Mouse (Mus musculus): ENCODE results near the gene Nrm. TPM values are rescaled to one million over a fixed set of nuclear protein-coding genes. Genes with fewer than 3 reads are reported as not detected.

Gene Nrm
- total and polyA plus RNA-seq, 3 experiments: 11.1 to 49.9 TPM; not detected in 1

DNA sequence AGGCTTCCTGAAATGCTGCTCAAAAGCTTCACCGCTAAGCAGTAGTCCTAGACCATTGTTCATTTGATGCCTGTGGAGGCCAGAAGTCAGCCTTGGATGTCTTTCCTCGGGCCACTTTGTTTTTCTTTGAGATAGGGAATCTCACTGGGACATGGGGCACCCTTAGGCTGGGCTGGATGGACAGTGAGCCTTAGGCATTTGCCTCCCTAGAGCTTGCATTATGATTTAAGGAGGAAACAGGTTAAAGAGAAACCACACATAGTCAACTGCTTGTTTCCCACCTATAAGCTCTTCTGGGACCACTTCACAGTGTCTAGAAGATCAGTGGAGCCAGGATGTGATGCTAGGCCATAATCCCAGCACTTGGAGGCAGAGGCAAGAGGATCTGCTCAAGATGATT lies 1.3 kb upstream of the Nrm start:
- no peak for DNase-seq (ENCODE audit: low read depth, low spot score)
- peaks cover 3 to 14% of the 10 kb centered on the region in 2 experiments; a peak in 3 of 4 replicates for H3K36me3 ChIP-seq (ENCODE audit: control insufficient read depth in 1 of 2, insufficient read depth in 2 of 2, low read length in 2 of 2)
- H3K9ac ChIP-seq (ENCODE audit: control insufficient read depth, low read depth, low read length, poor library complexity, severe bottlenecking): no peak overlapping the region
- no peaks in the 10 kb centered on the region for H3K27me3 ChIP-seq (ENCODE audit: control insufficient read depth in 1 of 2, insufficient read depth in 2 of 2, low read length in 2 of 2)
- TF ChIP-seq MAZ (IDR thresholded peaks at IDR 0.05; ENCODE audit: low read depth, low read length) (no peak), TCF12 (IDR thresholded peaks at IDR 0.05; ENCODE audit: low read depth, low read length) (no peak), POLR2AphosphoS2 (IDR thresholded peaks at IDR 0.05; ENCODE audit: low read length) (0 out of 2 replicates have a peak, but pooled peaks have one; percentile 15), MAFK (IDR thresholded peaks at IDR 0.05; ENCODE audit: borderline replicate concordance, low read depth, low read length) (no peak), CHD1 (IDR thresholded peaks at IDR 0.05; ENCODE audit: low read depth, low read length) (no peak), NRF1 (IDR thresholded peaks at IDR 0.05; ENCODE audit: insufficient read depth, low read depth, low read length, poor library complexity, severe bottlenecking) (no peak), JUND (IDR thresholded peaks at IDR 0.05; ENCODE audit: low read depth, low read length) (no peak), ELF1 (IDR thresholded peaks at IDR 0.05; ENCODE audit: low read depth, low read length) (no peak), POLR2AphosphoS5 (IDR thresholded peaks at IDR 0.05; ENCODE audit: borderline replicate concordance, low read depth, low read length) (no peak)
- H3K4me1 ChIP-seq (ENCODE audit: control insufficient read depth in 1 of 2, insufficient read depth in 2 of 2, low read length in 2 of 2): peaks cover 3 to 22% of the 10 kb centered on the region in 2 experiments; a peak in 3 of 4 replicates
- no peaks in the 10 kb centered on the region; the same call in 1 of the 2 replicates for H3K79me2 ChIP-seq (ENCODE audit: control insufficient read depth, insufficient read depth, low read length, poor library complexity)
- H3K9me3 ChIP-seq (replicated peaks; ENCODE audit: insufficient read depth, low read length): no peaks in the 10 kb centered on the region
- no peak overlapping the region for H3K4me3 ChIP-seq (ENCODE audit: control insufficient read depth in 1 of 2, insufficient read depth in 1 of 2, low read depth in 2 of 2, low read length in 2 of 2)
- H3K27ac ChIP-seq (ENCODE audit: control insufficient read depth, low read depth, low read length): no peak overlapping the region

GRCm38 (mm10) chr17:35860831-35861197 lies 304 bp upstream of the Nrm start:
- DNase-seq (ENCODE audit: low read depth, low spot score): no peak
- TF ChIP-seq ETS1 (IDR thresholded peaks at IDR 0.05; ENCODE audit: low read depth, low read length) (0 out of 2 replicates have a peak, but pooled peaks have one; percentile 10), SIN3A (IDR thresholded peaks at IDR 0.05; ENCODE audit: low read length) (no peak; the same call in 1 of the 2 replicates), UBTF (IDR thresholded peaks at IDR 0.05; ENCODE audit: borderline replicate concordance, insufficient read depth, low read depth, low read length) (0 out of 2 replicates have a peak, but pooled peaks have one; percentile 20), SMC3 (IDR thresholded peaks at IDR 0.05; ENCODE audit: low read depth, low read length) (no peak)
- H3K36me3 ChIP-seq (ENCODE audit: control insufficient read depth in 1 of 2, insufficient read depth in 2 of 2, low read length in 2 of 2): peaks cover 3 to 17% of the 10 kb centered on the region in 2 experiments; a peak in 3 of 4 replicates
- no peaks in the 10 kb centered on the region; the same call in 1 of the 2 replicates for H3K79me2 ChIP-seq (ENCODE audit: control insufficient read depth, insufficient read depth, low read length, poor library complexity)
- peak overlapping the region; percentile 33 to 60 for H3K4me3 ChIP-seq (ENCODE audit: control insufficient read depth in 1 of 2, insufficient read depth in 1 of 2, low read depth in 2 of 2, low read length in 2 of 2)
- peak overlapping the region; percentile 10; the same call in 1 of the 2 replicates for H3K27ac ChIP-seq (ENCODE audit: control insufficient read depth, low read depth, low read length)
- H3K27me3 ChIP-seq (ENCODE audit: control insufficient read depth in 1 of 2, insufficient read depth in 2 of 2, low read length in 2 of 2): no peaks in the 10 kb centered on the region
- no peaks in the 10 kb centered on the region for H3K9me3 ChIP-seq (replicated peaks; ENCODE audit: insufficient read depth, low read length)
- H3K9ac ChIP-seq (ENCODE audit: control insufficient read depth, low read depth, low read length, poor library complexity, severe bottlenecking): peak overlapping the region; percentile 78
- peaks cover 3 to 25% of the 10 kb centered on the region in 2 experiments; a peak in 3 of 4 replicates for H3K4me1 ChIP-seq (ENCODE audit: control insufficient read depth in 1 of 2, insufficient read depth in 2 of 2, low read length in 2 of 2)

DNA sequence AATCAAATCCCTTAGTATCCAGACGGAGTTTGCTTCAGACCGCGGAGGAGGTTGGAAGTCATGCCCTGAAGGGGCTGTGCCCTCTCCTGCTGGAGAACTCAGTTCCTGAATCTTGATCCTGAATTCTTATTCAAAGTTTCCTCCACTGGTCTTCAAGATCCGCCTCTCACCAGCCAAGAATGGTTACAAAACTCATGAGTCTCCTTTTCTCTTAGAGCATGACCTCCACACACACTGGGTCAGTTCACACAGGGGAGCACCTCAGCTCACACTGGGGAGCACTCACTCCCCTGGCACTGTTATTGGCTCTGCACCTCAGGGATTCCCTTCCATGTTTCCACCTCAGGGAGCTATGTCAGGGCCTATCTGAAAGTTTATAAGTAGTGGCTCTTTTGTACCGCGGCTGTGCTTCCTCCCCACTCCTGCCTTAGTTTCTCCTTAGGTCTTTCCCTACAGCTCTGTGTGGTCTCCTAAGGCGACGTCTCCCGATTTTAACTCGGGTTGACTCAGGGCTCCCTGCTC lies 3.8 kb downstream of the Nrm start:
- peak overlapping the region; percentile 62 to 70 for H3K4me3 ChIP-seq (ENCODE audit: control insufficient read depth in 1 of 2, insufficient read depth in 1 of 2, low read depth in 2 of 2, low read length in 2 of 2)
- peaks cover 2 to 26% of the 10 kb centered on the region in 2 experiments for H3K4me1 ChIP-seq (ENCODE audit: control insufficient read depth in 1 of 2, insufficient read depth in 2 of 2, low read length in 2 of 2)
- TF ChIP-seq BHLHE40 (IDR thresholded peaks at IDR 0.05; ENCODE audit: borderline replicate concordance, low read depth, low read length) (no peak), MAZ (IDR thresholded peaks at IDR 0.05; ENCODE audit: low read depth, low read length) (0 out of 2 replicates have a peak, but pooled peaks have one; percentile 1)
- DNase-seq (ENCODE audit: low read depth, low spot score): no peak
- H3K79me2 ChIP-seq (ENCODE audit: control insufficient read depth, insufficient read depth, low read length, poor library complexity): peaks cover 14% of the 10 kb centered on the region
- no peaks in the 10 kb centered on the region for H3K27me3 ChIP-seq (ENCODE audit: control insufficient read depth in 1 of 2, insufficient read depth in 2 of 2, low read length in 2 of 2)
- no peaks in the 10 kb centered on the region for H3K9me3 ChIP-seq (replicated peaks; ENCODE audit: insufficient read depth, low read length)
- peak overlapping the region; percentile 77 for H3K9ac ChIP-seq (ENCODE audit: control insufficient read depth, low read depth, low read length, poor library complexity, severe bottlenecking)
- peaks cover 0 to 11% of the 10 kb centered on the region in 2 experiments; a peak in 2 of 4 replicates for H3K36me3 ChIP-seq (ENCODE audit: control insufficient read depth in 1 of 2, insufficient read depth in 2 of 2, low read length in 2 of 2)
- H3K27ac ChIP-seq (ENCODE audit: control insufficient read depth, low read depth, low read length): peak overlapping the region; percentile 70

All from MEL (cell line).